Mouse (Mus musculus): ENCODE measurements around the gene Scarf1.

The Scarf1 gene

GRCm38 (mm10) chr11:75566276-75567196 lies 53.2 kb downstream of the Scarf1 start:
- no peak for DNase-seq

- no peak for DNase-seq
These were observed 54.2 kb downstream of the Scarf1 start for GRCm38 (mm10) chr11:75567346-75568114.

GRCm38 (mm10) chr11:75568115-75568511 lies 54.8 kb downstream of the Scarf1 start:
- DNase-seq: no peak

GRCm38 (mm10) chr11:75568962-75569361 lies 55.6 kb downstream of the Scarf1 start:
- no peak for DNase-seq

- DNase-seq: no peak
These were observed 57.2 kb downstream of the Scarf1 start for GRCm38 (mm10) chr11:75570375-75571125.

GRCm38 (mm10) chr11:75571126-75571990 lies 58.0 kb downstream of the Scarf1 start:
- no peak for DNase-seq

- no peak for DNase-seq
These were observed 59.0 kb downstream of the Scarf1 start for GRCm38 (mm10) chr11:75572301-75572791.

GRCm38 (mm10) chr11:75572854-75573650 lies 59.7 kb downstream of the Scarf1 start:
- peak; percentile 93 for DNase-seq

- DNase-seq: no peak
These were observed 61.2 kb downstream of the Scarf1 start for GRCm38 (mm10) chr11:75574378-75575123.

GRCm38 (mm10) chr11:75575560-75576123 lies 62.3 kb downstream of the Scarf1 start:
- DNase-seq: no peak
